Mouse (Mus musculus) intestine, embryonic 14.5 days (tissue): ENCODE measurements around the gene Marcksl1. TPM values are rescaled to one million over a fixed set of nuclear protein-coding genes. Genes with fewer than 3 reads are reported as not detected.
A peak's percentile ranks its signal among the peaks of the same experiment; 100 is the strongest.

Source experiments
- ATAC-seq: fragments of 200-750 bp; cut with Nextera tagmentation; replicated peaks from 2 replicates; pipeline ENCODE4 v1.8.0; 2017; ENCODE audit warnings: low read depth, moderate number of reproducible peaks, moderate TSS enrichment, moderate library complexity; ENCODE audit not compliant: low FRiP score, low TSS enrichment
- DNase-seq: peaks from one replicate; pipeline ENCODE4 v3.0.0-alpha.2; 2018; ENCODE audit warnings: low spot score
- H3K27ac ChIP-seq: fragments of 300-500 bp; sonication (generic); 2 replicates; pipeline ENCODE4 v1.5.1; 2014; ENCODE audit warnings: low read depth, mild to moderate bottlenecking, control low read depth
- H3K27me3 ChIP-seq: fragments of 300-500 bp; sonication (generic); replicated peaks from 2 replicates; pipeline ENCODE4 v1.6.1; 2014; ENCODE audit warnings: low read length, control low read depth; ENCODE audit not compliant: control insufficient read depth, insufficient read depth
- H3K36me3 ChIP-seq: fragments of 300-500 bp; sonication (generic); 2 replicates; pipeline ENCODE4 v1.6.1; 2014; ENCODE audit warnings: low read length, control low read depth; ENCODE audit not compliant: control insufficient read depth, insufficient read depth
- H3K4me1 ChIP-seq: fragments of 300-500 bp; sonication (generic); replicated peaks from 2 replicates; pipeline ENCODE4 v1.6.1; 2014; ENCODE audit warnings: low read length, control low read depth, mixed read lengths; ENCODE audit not compliant: control insufficient read depth, insufficient read depth
- H3K4me2 ChIP-seq: fragments of 300-500 bp; sonication (generic); 2 replicates; pipeline ENCODE4 v1.6.1; 2014; ENCODE audit warnings: low read length
- H3K4me3 ChIP-seq: fragments of 300-500 bp; sonication (generic); 2 replicates; pipeline ENCODE4 v1.5.1; 2014; ENCODE audit warnings: low read depth, low read length, control low read depth, mixed read lengths
- H3K9ac ChIP-seq: fragments of 300-500 bp; sonication (generic); 2 replicates; pipeline ENCODE4 v1.6.1; 2014; ENCODE audit warnings: mild to moderate bottlenecking, low read length
- H3K9me3 ChIP-seq: fragments of 300-500 bp; sonication (generic); 2 replicates; pipeline ENCODE4 v1.6.1; 2016; ENCODE audit warnings: low read length, control low read depth; ENCODE audit not compliant: control insufficient read depth
- WGBS: fragments of 180-500 bp; shearing (Covaris S2); extraction: QIAGEN DNeasy Blood & Tissue Kit; methylation state at CpG from one replicate; pipeline ENCODE4 v1.1.7; 2014; 5-methylcytosine and 5-hydroxymethylcytosine counted together
- microRNA-seq: library from miRNA; unstranded; fragments of <30 nt; microRNA quantifications from one replicate; pipeline ENCODE4, GENCODE M21; 2016
- polyA plus RNA-seq: library from polyadenylated mRNA; unstranded; fragments of >200 nt; fragmentation: Nextera tagmentation; extraction: Ambion mirVana; gene quantifications from 2 replicates; pipeline ENCODE4 v1.2.1, GENCODE M21; 2014

The Marcksl1 gene
- polyA plus RNA-seq, 1 experiment from 2014 or later, result 595 TPM

DNA sequence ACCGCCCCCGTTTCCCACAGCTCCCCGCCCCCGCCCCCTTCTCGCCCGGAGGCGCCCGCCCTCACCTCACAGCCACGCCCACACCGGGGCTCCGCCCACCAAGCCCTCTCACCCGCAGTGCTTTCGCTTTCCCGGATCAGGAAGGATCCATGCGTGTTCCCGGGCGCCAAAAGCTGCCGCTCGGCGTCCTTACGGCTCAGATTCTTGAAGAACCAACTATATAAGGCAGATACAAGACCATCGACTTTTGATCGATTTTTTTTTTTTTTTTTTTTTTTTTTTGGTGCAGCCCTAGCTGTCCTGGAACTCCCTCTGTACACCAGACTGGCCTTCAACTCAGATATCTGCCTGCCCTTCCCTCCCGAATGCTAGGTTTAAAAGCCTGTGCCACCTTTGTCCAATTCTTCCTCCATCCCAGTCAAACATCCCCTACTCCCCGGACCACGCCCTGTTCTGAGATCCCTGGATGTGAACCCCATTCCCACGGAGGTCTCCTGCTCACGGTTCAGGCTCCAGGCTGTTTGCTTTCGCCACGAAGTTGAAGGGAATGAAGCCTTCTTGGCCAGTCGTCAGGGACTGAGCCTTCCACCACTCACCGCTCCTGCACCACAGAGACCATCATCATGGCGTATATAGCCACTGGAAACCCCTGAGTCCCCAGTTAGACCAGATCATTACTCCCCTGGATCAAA, 43.3 kb downstream of the Marcksl1 start:
- Histone ChIP-seq H3K4me2 (peak overlapping the region; percentile 94), H3K9ac (peak overlapping the region; percentile 55), H3K4me3 (peak overlapping the region; percentile 58), H3K4me1 (peaks cover 18% of the 10 kb centered on the region), H3K9me3 (no peaks in the 10 kb centered on the region), H3K27ac (peak overlapping the region; percentile 51; the same call in 1 of the 2 replicates), H3K27me3 (no peaks in the 10 kb centered on the region), H3K36me3 (no peaks in the 10 kb centered on the region)
- ATAC-seq (peak; percentile 80), DNase-seq (peak; percentile 98)
- WGBS, result 7% methylated on average over 33 of the region's 33 CpGs

DNA sequence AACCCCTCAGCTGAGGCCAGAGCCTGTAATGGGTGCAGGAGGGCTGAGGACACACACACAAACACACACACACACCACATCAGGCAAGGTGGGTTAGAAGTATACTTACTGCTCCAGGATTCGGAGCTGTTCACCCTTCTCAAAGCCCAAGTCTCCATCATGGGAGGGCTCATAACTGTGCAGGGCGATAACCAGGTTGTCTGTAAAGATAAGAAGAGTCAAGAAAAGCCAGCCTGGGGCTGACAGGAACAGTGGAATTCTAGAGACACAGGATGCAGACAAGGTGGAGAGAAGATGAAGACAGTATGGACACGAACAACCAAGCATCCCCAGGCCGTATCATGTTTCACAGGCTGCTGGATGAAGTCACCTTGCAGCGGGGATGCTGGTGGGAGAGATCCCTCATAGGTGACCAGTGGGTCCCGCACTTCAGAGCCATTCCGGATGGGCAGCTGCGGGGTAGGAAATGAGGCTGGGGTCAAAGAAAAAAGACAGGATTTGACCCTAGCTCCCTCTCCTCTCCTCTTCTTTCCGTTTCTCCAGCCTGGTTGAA, 44.0 kb downstream of the Marcksl1 start:
- 60% methylated on average over 9 of the region's 9 CpGs for WGBS
- Histone ChIP-seq H3K9ac (peak overlapping the region; percentile 55; the same call in 1 of the 2 replicates), H3K4me2 (peak overlapping the region; percentile 94), H3K9me3 (no peaks in the 10 kb centered on the region), H3K27ac (peak overlapping the region; percentile 51; the same call in 1 of the 2 replicates), H3K4me3 (no peak overlapping the region), H3K36me3 (no peaks in the 10 kb centered on the region), H3K27me3 (no peaks in the 10 kb centered on the region), H3K4me1 (peaks cover 18% of the 10 kb centered on the region)
- no peak for DNase-seq
- no peak for ATAC-seq

DNA sequence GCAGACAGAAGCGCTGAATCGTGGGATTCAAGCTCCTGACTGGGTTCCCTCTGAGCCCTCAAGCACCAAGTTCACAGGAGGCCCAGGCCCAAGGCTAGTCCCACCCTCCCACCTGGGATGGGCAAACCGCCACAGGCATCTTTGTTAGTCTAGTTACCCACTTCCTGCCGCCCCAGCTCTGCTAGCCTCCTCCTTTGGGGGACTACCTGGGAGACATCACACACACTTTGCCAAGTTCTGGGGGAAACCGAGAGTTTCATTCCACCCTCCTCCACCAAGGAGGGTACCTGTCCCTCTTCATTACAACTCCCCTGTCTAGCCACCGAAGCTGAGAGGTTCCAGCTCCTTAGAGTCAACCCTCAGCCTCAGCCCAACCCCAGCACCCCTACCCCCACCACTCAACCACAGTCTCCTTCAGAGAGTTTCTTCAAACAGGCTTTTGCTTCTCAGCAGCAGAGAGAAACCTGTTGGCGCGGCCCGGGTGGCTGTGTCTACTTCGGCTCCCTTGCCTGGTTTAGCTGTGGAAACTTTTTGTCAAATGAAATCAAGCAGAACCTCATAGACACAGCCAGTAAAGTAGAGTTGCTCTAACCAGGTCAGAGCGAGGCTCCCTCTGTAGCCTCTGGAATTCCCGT, 45.1 kb downstream of the Marcksl1 start:
- Histone ChIP-seq H3K9me3 (no peaks in the 10 kb centered on the region), H3K4me1 (peaks cover 18% of the 10 kb centered on the region), H3K27me3 (no peaks in the 10 kb centered on the region), H3K4me2 (no peak overlapping the region), H3K9ac (no peak overlapping the region), H3K4me3 (no peak overlapping the region), H3K36me3 (no peaks in the 10 kb centered on the region), H3K27ac (no peak overlapping the region)
- 82% methylated on average over 12 of the region's 12 CpGs for WGBS
- DNase-seq (no peak), ATAC-seq (no peak)

DNA sequence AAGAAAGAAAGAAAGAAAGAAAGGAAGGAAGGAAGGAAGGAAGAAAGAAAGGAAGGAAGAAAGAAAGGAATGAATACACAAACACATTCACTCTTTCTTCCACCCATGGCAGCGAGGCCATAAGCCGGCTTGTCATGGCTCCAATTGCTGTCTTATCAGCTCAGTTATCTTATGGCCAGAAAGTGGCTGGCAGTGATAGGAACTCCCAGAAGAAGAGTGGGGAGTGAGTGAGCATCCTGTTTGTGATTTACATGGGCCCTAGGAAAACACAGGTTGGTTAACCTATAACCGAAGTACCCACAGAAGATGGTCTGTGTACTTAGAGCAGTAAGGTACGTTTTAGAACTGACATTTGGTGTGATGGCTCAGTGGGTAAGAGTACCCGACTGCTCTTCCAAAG, 47.8 kb downstream of the Marcksl1 start:
- no peak for ATAC-seq
- no peak overlapping the region for H3K4me3 ChIP-seq
- no peaks in the 10 kb centered on the region for H3K36me3 ChIP-seq
- H3K4me1 ChIP-seq, result peaks cover 11% of the 10 kb centered on the region
- 77% methylated on average over 5 of the region's 5 CpGs for WGBS
- no peaks in the 10 kb centered on the region for H3K9me3 ChIP-seq
- no peak for DNase-seq
- H3K27me3 ChIP-seq, result no peaks in the 10 kb centered on the region
- no peak overlapping the region for H3K27ac ChIP-seq
- H3K4me2 ChIP-seq, result no peak overlapping the region
- no peak overlapping the region for H3K9ac ChIP-seq

DNA sequence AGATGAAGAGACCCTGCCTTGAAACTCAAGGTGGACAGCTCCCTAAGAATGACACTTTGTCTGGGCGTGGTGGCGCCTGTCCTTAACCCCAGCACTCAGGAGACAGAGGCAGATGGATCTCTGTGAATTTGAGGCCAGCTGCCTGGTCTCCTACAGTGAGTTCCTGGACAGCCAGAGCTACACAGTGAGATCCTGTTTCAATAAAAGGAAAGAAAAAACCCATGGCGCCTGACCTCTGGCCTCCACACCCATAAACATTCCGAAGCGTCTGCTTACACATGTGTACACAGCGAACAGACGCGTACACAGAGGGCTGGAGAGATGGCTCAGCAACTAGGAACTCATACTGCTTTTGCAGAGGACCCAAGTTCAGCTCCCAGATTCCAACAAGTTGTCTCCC, 50.3 kb downstream of the Marcksl1 start:
- H3K27ac ChIP-seq, result peak overlapping the region; percentile 24; the same call in 1 of the 2 replicates
- peak; percentile 53; the same call in 1 of the 2 replicates for ATAC-seq
- 0 out of 2 replicates have a peak, but pooled peaks cover 3% of the 10 kb centered on the region for H3K4me1 ChIP-seq
- no peak overlapping the region for H3K4me2 ChIP-seq
- H3K9ac ChIP-seq, result no peak overlapping the region
- H3K9me3 ChIP-seq, result no peaks in the 10 kb centered on the region
- H3K27me3 ChIP-seq, result no peaks in the 10 kb centered on the region
- H3K4me3 ChIP-seq, result no peak overlapping the region
- no peaks in the 10 kb centered on the region for H3K36me3 ChIP-seq
- WGBS, result 8% methylated on average over 8 of the region's 8 CpGs
- DNase-seq, result no peak

DNA sequence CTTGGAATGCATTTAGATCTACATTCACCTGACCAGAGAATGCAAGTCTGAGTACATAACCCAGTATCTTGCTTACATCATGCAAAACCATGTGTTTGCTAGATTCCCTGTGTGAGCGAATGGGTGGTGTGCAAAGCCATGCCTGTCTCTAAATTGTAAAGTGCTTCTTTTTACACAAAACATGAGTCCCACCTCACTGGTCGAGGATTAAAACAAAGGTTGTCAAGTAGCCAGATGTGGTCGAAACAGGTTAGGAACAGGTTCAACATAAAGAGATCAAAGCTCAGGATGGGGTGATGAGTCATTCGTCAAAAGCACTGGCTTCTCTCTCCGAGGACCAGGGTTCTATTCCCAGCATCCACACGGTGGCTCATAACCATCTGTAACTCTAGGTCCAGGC, 51.8 kb downstream of the Marcksl1 start:
- Histone ChIP-seq H3K36me3 (no peaks in the 10 kb centered on the region), H3K4me3 (no peak overlapping the region), H3K4me2 (no peak overlapping the region), H3K27me3 (no peaks in the 10 kb centered on the region), H3K4me1 (0 out of 2 replicates have a peak, but pooled peaks cover 3% of the 10 kb centered on the region), H3K9ac (no peak overlapping the region), H3K27ac (no peak overlapping the region), H3K9me3 (no peaks in the 10 kb centered on the region)
- no peak for DNase-seq
- WGBS, result 85% methylated on average over 6 of the region's 6 CpGs
- no peak for ATAC-seq

Small RNA genes within 50 kb of the gene (microRNA-seq; reads per million reads assigned to microRNA genes)
- not detected for gene Mir8119

Other genes starting within 250 kb of the Marcksl1 start
- 1.3 and 2.1 TPM in 2 replicates for gene Sync, start 226.0 kb upstream of the Marcksl1 start, polyA plus RNA-seq
- gene Rbbp4, start 178.2 kb upstream of the Marcksl1 start, polyA plus RNA-seq, result 333 and 352 TPM in 2 replicates
- 46.9 and 51.3 TPM in 2 replicates for gene Zbtb8os, start 177.9 kb upstream of the Marcksl1 start, polyA plus RNA-seq
- gene Zbtb8a, start 135.5 kb upstream of the Marcksl1 start, polyA plus RNA-seq, result 7.6 and 11.1 TPM in 2 replicates
- 1.7 TPM in 2 replicates for gene Zbtb8b, start 72.7 kb upstream of the Marcksl1 start, polyA plus RNA-seq
- gene Bsdc1, start 52.0 kb upstream of the Marcksl1 start, polyA plus RNA-seq, result 21.8 and 24.6 TPM in 2 replicates
- gene Tssk3, start 22.6 kb upstream of the Marcksl1 start, polyA plus RNA-seq, result not detected in 2 replicates
- 0.47 TPM in 1 of 2 replicates, not detected in the other for gene Fam229a, start 22.4 kb upstream of the Marcksl1 start, polyA plus RNA-seq
- gene Hdac1, start 29.1 kb downstream of the Marcksl1 start, polyA plus RNA-seq, result 212 and 230 TPM in 2 replicates
- 7.9 and 8.1 TPM in 2 replicates for gene Lck, start 60.1 kb downstream of the Marcksl1 start, polyA plus RNA-seq
- gene Fam167b, start 65.0 kb downstream of the Marcksl1 start, polyA plus RNA-seq, result 1.5 and 1.8 TPM in 2 replicates
- gene Eif3i, start 87.1 kb downstream of the Marcksl1 start, polyA plus RNA-seq, result 349 and 356 TPM in 2 replicates
- 197 and 212 TPM in 2 replicates for gene Tmem234, start 87.1 kb downstream of the Marcksl1 start, polyA plus RNA-seq
- 2.6 and 3.7 TPM in 2 replicates for gene Dcdc2b, start 100.7 kb downstream of the Marcksl1 start, polyA plus RNA-seq
- 26.2 and 26.4 TPM in 2 replicates for gene Iqcc, start 105.5 kb downstream of the Marcksl1 start, polyA plus RNA-seq
- gene Ccdc28b, start 110.4 kb downstream of the Marcksl1 start, polyA plus RNA-seq, result 43.1 and 45.5 TPM in 2 replicates
- 81.7 and 92.8 TPM in 2 replicates for gene Txlna, start 127.5 kb downstream of the Marcksl1 start, polyA plus RNA-seq
- 13.3 and 13.4 TPM in 2 replicates for gene Kpna6, start 159.2 kb downstream of the Marcksl1 start, polyA plus RNA-seq
- gene Tmem39b, start 183.3 kb downstream of the Marcksl1 start, polyA plus RNA-seq, result 26.6 and 28.9 TPM in 2 replicates
- 96.5 and 106 TPM in 2 replicates for gene Khdrbs1, start 228.7 kb downstream of the Marcksl1 start, polyA plus RNA-seq